Mouse (Mus musculus): ENCODE measurements around the gene Nbas. TPM values are rescaled to one million over a fixed set of nuclear protein-coding genes. Genes with fewer than 3 reads are reported as not detected.

Nbas gene
- polyA plus RNA-seq, 1 experiment from 2014 or later: 13.7 TPM

DNA sequence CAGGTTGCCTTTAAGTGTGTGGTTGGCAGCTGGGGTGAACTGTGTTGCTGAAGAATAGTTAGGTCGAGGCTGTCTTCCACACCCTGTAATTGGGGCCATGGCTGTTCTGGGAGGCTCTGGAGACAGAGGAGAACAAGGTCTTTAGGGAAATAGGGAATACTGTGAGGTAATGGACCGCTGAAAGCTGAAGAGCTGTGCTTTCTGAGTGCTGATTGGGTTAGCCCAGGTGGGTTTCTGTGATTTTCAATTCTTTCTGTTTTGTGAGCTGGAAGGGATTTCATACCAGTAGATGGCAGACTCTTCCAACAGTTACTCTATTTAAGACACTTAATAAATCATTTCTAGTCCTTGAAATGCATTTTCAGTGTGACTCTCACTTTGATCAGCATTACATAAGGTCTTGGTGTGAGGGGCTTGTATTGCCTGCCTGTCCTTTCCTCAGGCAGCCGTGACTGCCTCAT, 24.5 kb downstream of the Nbas start:
- Histone ChIP-seq H3K9ac (replicated peaks; ENCODE audit: low read depth, low read length) (no peak overlapping the region), H3K27me3 (replicated peaks; ENCODE audit: control insufficient read depth, insufficient read depth, low read length) (no peaks in the 10 kb centered on the region), H3K27ac (ENCODE audit: low read length) (no peak overlapping the region), H3K4me1 (replicated peaks; ENCODE audit: control insufficient read depth, insufficient read depth, low read length) (no peaks in the 10 kb centered on the region), H3K36me3 (ENCODE audit: control insufficient read depth, insufficient read depth) (no peaks in the 10 kb centered on the region), H3K4me3 (replicated peaks; ENCODE audit: low read length) (no peak overlapping the region), H3K4me2 (ENCODE audit: low read length) (no peak overlapping the region), H3K9me3 (ENCODE audit: control insufficient read depth, low read length) (no peaks in the 10 kb centered on the region)
- WGBS: 62% methylated on average over 3 of the region's 3 CpGs
- peak; percentile 70 for ATAC-seq

GRCm38 (mm10) chr12:13303037-13303436, 34.1 kb downstream of the Nbas start:
- H3K4me1 ChIP-seq (replicated peaks; ENCODE audit: control insufficient read depth, insufficient read depth, low read length): no peaks in the 10 kb centered on the region
- H3K27ac ChIP-seq (ENCODE audit: low read length): no peak overlapping the region
- H3K36me3 ChIP-seq (ENCODE audit: control insufficient read depth, insufficient read depth): 0 out of 2 replicates have a peak, but pooled peaks cover 3% of the 10 kb centered on the region
- no peaks in the 10 kb centered on the region for H3K9me3 ChIP-seq (ENCODE audit: control insufficient read depth, low read length)
- no peak overlapping the region for H3K9ac ChIP-seq (replicated peaks; ENCODE audit: low read depth, low read length)
- no peak overlapping the region for H3K4me2 ChIP-seq (ENCODE audit: low read length)
- WGBS: 83% methylated on average over 3 of the region's 3 CpGs
- H3K4me3 ChIP-seq (replicated peaks; ENCODE audit: low read length): no peak overlapping the region
- ATAC-seq: no peak
- H3K27me3 ChIP-seq (replicated peaks; ENCODE audit: control insufficient read depth, insufficient read depth, low read length): no peaks in the 10 kb centered on the region

- Histone ChIP-seq H3K27ac (ENCODE audit: low read length) (no peak overlapping the region), H3K36me3 (ENCODE audit: control insufficient read depth, insufficient read depth) (peaks cover 2% of the 10 kb centered on the region; the same call in 1 of the 2 replicates), H3K9me3 (ENCODE audit: control insufficient read depth, low read length) (no peaks in the 10 kb centered on the region), H3K9ac (replicated peaks; ENCODE audit: low read depth, low read length) (no peak overlapping the region), H3K4me3 (replicated peaks; ENCODE audit: low read length) (no peak overlapping the region), H3K27me3 (replicated peaks; ENCODE audit: control insufficient read depth, insufficient read depth, low read length) (no peaks in the 10 kb centered on the region), H3K4me1 (replicated peaks; ENCODE audit: control insufficient read depth, insufficient read depth, low read length) (0 out of 2 replicates have a peak, but pooled peaks cover 2% of the 10 kb centered on the region), H3K4me2 (ENCODE audit: low read length) (no peak overlapping the region)
- 77% methylated on average over 2 of the region's 2 CpGs for WGBS
- ATAC-seq: peak; percentile 70
Measured at GRCm38 (mm10) chr12:13313966-13314365, 45.0 kb downstream of the Nbas start.

- WGBS: 69% methylated on average over 3 of the region's 3 CpGs
- H3K27ac ChIP-seq (ENCODE audit: low read length): no peak overlapping the region
- H3K27me3 ChIP-seq (replicated peaks; ENCODE audit: control insufficient read depth, insufficient read depth, low read length): no peaks in the 10 kb centered on the region
- H3K4me1 ChIP-seq (replicated peaks; ENCODE audit: control insufficient read depth, insufficient read depth, low read length): 0 out of 2 replicates have a peak, but pooled peaks cover 2% of the 10 kb centered on the region
- H3K9me3 ChIP-seq (ENCODE audit: control insufficient read depth, low read length): no peaks in the 10 kb centered on the region
- H3K4me2 ChIP-seq (ENCODE audit: low read length): no peak overlapping the region
- peaks cover 2% of the 10 kb centered on the region; the same call in 1 of the 2 replicates for H3K36me3 ChIP-seq (ENCODE audit: control insufficient read depth, insufficient read depth)
- peak; percentile 74 for ATAC-seq
- H3K9ac ChIP-seq (replicated peaks; ENCODE audit: low read depth, low read length): no peak overlapping the region
- no peak overlapping the region for H3K4me3 ChIP-seq (replicated peaks; ENCODE audit: low read length)
Measured at GRCm38 (mm10) chr12:13314384-13314783, 45.5 kb downstream of the Nbas start.

DNA sequence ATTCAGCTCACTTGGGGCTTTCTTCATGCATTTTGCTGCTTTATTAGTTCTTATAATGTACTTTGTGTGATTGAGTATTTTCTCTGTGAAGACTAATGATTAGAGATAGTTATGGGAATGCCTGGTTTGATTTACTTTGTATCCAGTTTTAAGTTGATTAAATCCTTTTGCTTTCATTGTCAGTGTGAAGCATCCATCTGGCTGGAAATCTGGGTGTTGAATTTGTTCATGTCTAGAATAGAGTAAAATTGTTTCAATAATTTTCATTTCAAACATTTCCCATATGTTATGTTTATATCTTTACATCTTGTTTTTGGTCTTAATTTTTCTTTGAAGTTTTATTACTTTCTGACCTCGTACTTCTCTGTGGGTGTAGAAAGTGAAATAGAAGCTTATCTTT, 46.1 kb downstream of the Nbas start:
- Histone ChIP-seq H3K4me2 (ENCODE audit: low read length) (no peak overlapping the region), H3K9ac (replicated peaks; ENCODE audit: low read depth, low read length) (no peak overlapping the region), H3K36me3 (ENCODE audit: control insufficient read depth, insufficient read depth) (peaks cover 2% of the 10 kb centered on the region; the same call in 1 of the 2 replicates), H3K27me3 (replicated peaks; ENCODE audit: control insufficient read depth, insufficient read depth, low read length) (no peaks in the 10 kb centered on the region), H3K27ac (ENCODE audit: low read length) (no peak overlapping the region), H3K4me3 (replicated peaks; ENCODE audit: low read length) (no peak overlapping the region), H3K9me3 (ENCODE audit: control insufficient read depth, low read length) (no peaks in the 10 kb centered on the region), H3K4me1 (replicated peaks; ENCODE audit: control insufficient read depth, insufficient read depth, low read length) (0 out of 2 replicates have a peak, but pooled peaks cover 2% of the 10 kb centered on the region)
- ATAC-seq: no peak
- 91% methylated on average over 1 of the region's 1 CpGs for WGBS

- Histone ChIP-seq H3K4me2 (ENCODE audit: low read length) (no peak overlapping the region), H3K27me3 (replicated peaks; ENCODE audit: control insufficient read depth, insufficient read depth, low read length) (no peaks in the 10 kb centered on the region), H3K36me3 (ENCODE audit: control insufficient read depth, insufficient read depth) (0 out of 2 replicates have a peak, but pooled peaks cover 5% of the 10 kb centered on the region), H3K4me1 (replicated peaks; ENCODE audit: control insufficient read depth, insufficient read depth, low read length) (no peaks in the 10 kb centered on the region), H3K9ac (replicated peaks; ENCODE audit: low read depth, low read length) (no peak overlapping the region), H3K9me3 (ENCODE audit: control insufficient read depth, low read length) (no peaks in the 10 kb centered on the region), H3K27ac (ENCODE audit: low read length) (no peak overlapping the region), H3K4me3 (replicated peaks; ENCODE audit: low read length) (no peak overlapping the region)
- WGBS: 93% methylated on average over 5 of the region's 5 CpGs
- ATAC-seq: no peak
Measured at GRCm38 (mm10) chr12:13342535-13342934, 73.6 kb downstream of the Nbas start.

GRCm38 (mm10) chr12:13356201-13356600, 87.3 kb downstream of the Nbas start:
- Histone ChIP-seq H3K4me3 (replicated peaks; ENCODE audit: low read length) (no peak overlapping the region), H3K36me3 (ENCODE audit: control insufficient read depth, insufficient read depth) (no peaks in the 10 kb centered on the region), H3K27ac (ENCODE audit: low read length) (no peak overlapping the region), H3K9me3 (ENCODE audit: control insufficient read depth, low read length) (no peaks in the 10 kb centered on the region), H3K4me2 (ENCODE audit: low read length) (no peak overlapping the region), H3K27me3 (replicated peaks; ENCODE audit: control insufficient read depth, insufficient read depth, low read length) (no peaks in the 10 kb centered on the region), H3K9ac (replicated peaks; ENCODE audit: low read depth, low read length) (no peak overlapping the region), H3K4me1 (replicated peaks; ENCODE audit: control insufficient read depth, insufficient read depth, low read length) (peaks cover 4% of the 10 kb centered on the region; the same call in 1 of the 2 replicates)
- ATAC-seq: no peak
- WGBS: 92% methylated on average over 10 of the region's 10 CpGs

DNA sequence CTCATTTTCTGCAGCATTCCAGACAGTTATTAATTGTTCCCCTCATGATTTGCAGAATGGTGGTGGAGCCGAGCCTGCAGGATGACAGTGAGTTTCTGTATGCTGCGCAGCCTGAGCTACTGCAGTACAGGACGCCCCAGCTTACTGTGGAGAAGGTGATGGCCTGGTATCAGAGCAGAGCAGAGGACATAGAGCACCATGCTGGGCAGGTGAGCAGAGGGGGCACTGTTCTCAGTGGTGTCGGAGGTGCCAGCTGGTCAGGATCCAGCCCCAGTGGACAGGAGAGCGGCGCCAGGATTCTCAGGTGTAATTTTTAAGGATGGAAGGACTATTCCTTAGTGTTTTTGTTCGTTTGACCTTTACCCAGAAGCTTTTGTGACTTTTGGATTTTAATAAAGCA, 87.8 kb downstream of the Nbas start:
- no peak overlapping the region for H3K4me3 ChIP-seq (replicated peaks; ENCODE audit: low read length)
- ATAC-seq: no peak
- no peak overlapping the region for H3K4me2 ChIP-seq (ENCODE audit: low read length)
- no peak overlapping the region for H3K9ac ChIP-seq (replicated peaks; ENCODE audit: low read depth, low read length)
- H3K36me3 ChIP-seq (ENCODE audit: control insufficient read depth, insufficient read depth): no peaks in the 10 kb centered on the region; the same call in 1 of the 2 replicates
- 89% methylated on average over 7 of the region's 7 CpGs for WGBS
- no peaks in the 10 kb centered on the region for H3K27me3 ChIP-seq (replicated peaks; ENCODE audit: control insufficient read depth, insufficient read depth, low read length)
- H3K27ac ChIP-seq (ENCODE audit: low read length): no peak overlapping the region
- peaks cover 4% of the 10 kb centered on the region; the same call in 1 of the 2 replicates for H3K4me1 ChIP-seq (replicated peaks; ENCODE audit: control insufficient read depth, insufficient read depth, low read length)
- H3K9me3 ChIP-seq (ENCODE audit: control insufficient read depth, low read length): no peaks in the 10 kb centered on the region

GRCm38 (mm10) chr12:13357229-13357628, 88.3 kb downstream of the Nbas start:
- Histone ChIP-seq H3K9ac (replicated peaks; ENCODE audit: low read depth, low read length) (no peak overlapping the region), H3K4me3 (replicated peaks; ENCODE audit: low read length) (no peak overlapping the region), H3K27me3 (replicated peaks; ENCODE audit: control insufficient read depth, insufficient read depth, low read length) (no peaks in the 10 kb centered on the region), H3K4me2 (ENCODE audit: low read length) (no peak overlapping the region), H3K27ac (ENCODE audit: low read length) (no peak overlapping the region), H3K9me3 (ENCODE audit: control insufficient read depth, low read length) (no peaks in the 10 kb centered on the region), H3K36me3 (ENCODE audit: control insufficient read depth, insufficient read depth) (no peaks in the 10 kb centered on the region; the same call in 1 of the 2 replicates), H3K4me1 (replicated peaks; ENCODE audit: control insufficient read depth, insufficient read depth, low read length) (peaks cover 4% of the 10 kb centered on the region; the same call in 1 of the 2 replicates)
- ATAC-seq: no peak
- WGBS: 81% methylated on average over 5 of the region's 5 CpGs

DNA sequence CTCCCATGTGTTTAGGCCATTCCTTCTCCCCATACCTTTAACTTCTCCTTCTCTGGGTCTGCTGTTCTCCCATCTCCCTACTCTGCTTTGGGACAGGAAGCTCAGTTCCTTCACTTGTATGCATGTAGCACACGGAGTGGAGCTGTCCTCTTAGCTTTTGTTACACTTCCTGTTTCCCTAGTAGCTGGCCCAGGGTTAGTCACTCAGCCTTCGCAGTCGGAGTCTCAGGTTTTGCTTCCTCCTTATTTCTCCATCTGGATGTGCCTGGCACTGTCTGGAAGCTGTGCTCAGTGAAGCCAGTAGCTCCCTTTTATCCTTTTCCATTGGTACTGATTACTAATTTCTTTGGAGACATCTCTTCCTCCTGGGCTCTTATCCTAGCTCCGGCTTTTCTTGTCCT, 89.9 kb downstream of the Nbas start:
- Histone ChIP-seq H3K9ac (replicated peaks; ENCODE audit: low read depth, low read length) (no peak overlapping the region), H3K9me3 (ENCODE audit: control insufficient read depth, low read length) (no peaks in the 10 kb centered on the region), H3K27me3 (replicated peaks; ENCODE audit: control insufficient read depth, insufficient read depth, low read length) (no peaks in the 10 kb centered on the region), H3K4me3 (replicated peaks; ENCODE audit: low read length) (no peak overlapping the region), H3K27ac (ENCODE audit: low read length) (no peak overlapping the region), H3K4me1 (replicated peaks; ENCODE audit: control insufficient read depth, insufficient read depth, low read length) (peaks cover 4% of the 10 kb centered on the region; the same call in 1 of the 2 replicates), H3K36me3 (ENCODE audit: control insufficient read depth, insufficient read depth) (no peaks in the 10 kb centered on the region; the same call in 1 of the 2 replicates), H3K4me2 (ENCODE audit: low read length) (no peak overlapping the region)
- no peak for ATAC-seq
- 85% methylated on average over 4 of the region's 4 CpGs for WGBS

Data from forebrain, embryonic 16.5 days (tissue).